Mouse (Mus musculus) v-Abl transformed pro-B cells (cell line): ENCODE results near the gene Ubxn1.

Experiments used
- in situ Hi-C, 2 experiments: fragments of 400-800 bp; cut with MboI; formaldehyde crosslinking; loops; one replicate each; pipeline ENCODE4 v1.15.1; 2025; ENCODE audit not compliant: unreplicated experiment in 2 of 2

The Ubxn1 gene

DNA sequence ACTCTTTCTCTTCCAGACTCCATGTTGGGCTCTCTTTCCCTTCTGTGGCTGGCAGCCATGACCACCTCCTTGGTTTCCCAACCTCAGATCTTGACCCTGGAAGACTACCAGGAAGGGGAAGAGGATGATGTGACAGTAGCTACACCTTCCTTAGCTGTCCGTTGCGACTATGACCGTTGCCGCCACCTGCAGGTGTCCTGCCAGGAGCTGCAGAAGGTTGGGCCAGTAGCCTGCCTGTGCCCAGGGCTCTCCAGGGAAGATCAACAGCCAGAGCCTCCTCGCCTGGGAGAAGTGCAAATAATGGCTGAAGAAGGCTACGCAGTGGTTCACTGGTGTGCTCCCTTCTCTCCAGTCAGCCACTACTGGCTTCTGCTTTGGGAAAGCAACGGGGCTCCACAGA is 19.7 kb upstream of the Ubxn1 start:
- in situ Hi-C loops: loop anchor here (10.0 to 25.0 kb wide), 3 partner anchors 111 to 993 kb away; partner anchors contain the start of genes Eef1g (in 1 of the 2), Scgb2a2 (in 1 of the 2) and Tut1 (in 1 of the 2)

DNA sequence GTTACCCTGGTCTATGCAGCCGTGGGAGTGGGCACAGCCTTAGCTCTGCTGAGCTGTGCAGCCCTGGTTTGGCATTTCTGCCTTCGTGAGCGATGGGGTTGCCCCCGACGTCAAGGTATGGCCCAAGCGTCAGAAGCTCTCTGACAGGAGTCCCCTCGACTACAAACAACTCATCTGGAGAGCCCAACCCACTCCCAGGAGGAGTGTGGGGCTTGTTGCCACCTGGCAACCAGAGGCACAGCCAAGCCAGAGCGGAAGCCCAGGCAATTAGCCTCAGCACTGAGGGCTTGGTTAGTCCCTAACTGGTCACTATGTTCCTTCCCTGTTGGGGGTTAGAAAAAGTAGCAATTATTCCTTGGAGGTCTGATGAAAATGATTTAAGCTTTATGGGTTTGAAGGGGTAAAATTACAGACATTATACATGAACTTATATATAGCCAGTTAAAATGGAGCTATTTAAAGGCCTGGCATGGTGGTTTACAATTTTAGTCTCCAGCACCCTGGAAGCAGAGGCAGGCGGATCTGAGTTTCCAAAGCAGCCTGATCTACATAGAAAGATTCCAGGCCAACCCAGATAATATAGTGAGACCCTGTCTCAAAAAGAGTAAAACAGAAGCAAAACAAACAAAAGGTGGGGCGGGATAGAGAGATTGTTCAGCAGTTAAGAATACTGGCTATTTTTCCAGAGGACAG is 18.9 kb upstream of the Ubxn1 start:
- in situ Hi-C loops: loop anchor here (10.0 to 25.0 kb wide), 3 partner anchors 110 to 992 kb away; partner anchors contain the start of genes Eef1g (in 1 of the 2), Scgb2a2 (in 1 of the 2) and Tut1 (in 1 of the 2)

DNA sequence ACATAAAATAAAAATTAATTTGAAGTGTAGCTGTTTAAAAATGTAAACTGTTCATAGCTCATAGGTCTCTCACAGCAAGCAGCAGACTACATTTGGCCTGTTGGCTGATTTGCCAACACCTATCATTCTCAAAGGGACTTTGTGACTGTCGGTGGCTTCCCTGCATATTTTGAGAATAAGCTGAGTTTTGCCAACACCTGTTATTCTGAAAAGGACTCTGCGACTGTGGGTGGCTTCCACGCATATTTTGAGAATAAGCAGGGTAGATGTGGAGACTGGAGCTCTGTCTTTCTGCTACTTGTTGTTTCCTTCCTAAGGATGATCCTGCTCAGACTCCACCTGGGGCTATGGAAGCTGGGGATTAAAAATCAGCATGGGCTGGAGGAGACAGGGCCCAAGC is 18.2 kb upstream of the Ubxn1 start:
- in situ Hi-C loops: loop anchor here (10.0 to 25.0 kb wide), 3 partner anchors 109 to 992 kb away; partner anchors contain the start of genes Eef1g (in 1 of the 2), Scgb2a2 (in 1 of the 2) and Tut1 (in 1 of the 2)

DNA sequence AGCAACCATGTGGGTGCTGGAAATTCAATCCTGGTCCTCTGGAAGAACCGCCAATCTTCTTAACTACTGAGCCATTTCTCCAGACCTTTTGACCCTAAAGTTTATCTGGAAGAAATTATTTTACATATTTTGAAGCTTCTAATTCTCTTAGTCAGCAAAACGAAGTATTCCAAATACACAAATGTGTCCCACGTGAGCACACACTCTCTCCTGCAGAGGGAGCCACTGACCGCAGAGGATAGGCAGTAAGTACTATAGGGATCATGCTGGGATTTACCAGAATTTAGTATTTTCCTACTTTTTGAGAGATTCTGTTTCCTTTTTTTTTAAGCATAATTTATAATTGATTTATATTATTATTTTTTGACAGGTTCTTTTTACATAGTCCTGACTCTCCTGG is 13.6 kb upstream of the Ubxn1 start:
- in situ Hi-C loops: loop anchor here (5.0 to 25.0 kb wide), 5 partner anchors 105 to 987 kb away; partner anchors contain the start of genes Eef1g (in 1 of the 2), Scgb2a2 (in 1 of the 2) and Tut1 (in 1 of the 2)

DNA sequence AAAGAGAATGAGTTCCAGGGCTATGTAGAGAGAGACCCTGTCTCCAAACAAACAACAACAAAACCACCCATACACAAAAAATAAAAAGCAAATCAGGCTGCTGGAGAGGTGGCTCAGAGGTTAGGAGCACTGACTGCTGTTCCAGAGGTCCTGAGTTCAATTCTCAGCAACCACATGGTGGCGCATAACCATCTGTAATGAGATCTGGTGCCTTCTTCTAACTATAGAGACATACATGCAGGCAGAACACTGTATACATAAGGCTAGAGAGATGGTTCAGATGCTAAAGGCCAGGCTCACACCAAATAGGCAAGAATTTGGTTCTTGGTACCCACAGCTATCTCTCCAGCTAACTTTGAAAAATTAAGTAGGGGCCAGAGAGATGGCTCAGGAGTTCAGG is 12.3 kb upstream of the Ubxn1 start:
- in situ Hi-C loops: loop anchor here (5.0 to 25.0 kb wide), 5 partner anchors 103 to 986 kb away; partner anchors contain the start of genes Eef1g (in 1 of the 2), Scgb2a2 (in 1 of the 2) and Tut1 (in 1 of the 2)

DNA sequence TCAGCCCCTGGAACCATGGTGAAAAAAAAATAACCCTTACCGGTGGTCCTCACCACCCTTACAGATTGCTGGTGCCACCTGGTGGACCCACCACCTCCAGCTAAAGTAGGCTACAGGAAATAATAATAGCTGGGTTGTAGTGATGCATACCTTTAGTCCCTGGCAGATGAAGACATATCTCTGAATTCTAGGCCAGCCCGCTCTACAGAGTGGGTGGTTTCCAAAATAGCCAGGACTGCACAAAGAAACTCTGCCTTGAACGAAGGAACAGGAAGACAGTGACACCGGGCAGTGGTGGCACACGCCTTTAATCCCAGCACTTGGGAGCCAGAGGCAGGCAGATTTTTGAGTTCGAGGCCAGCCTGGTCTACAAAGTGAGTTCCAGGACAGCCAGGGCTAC is 7.0 kb upstream of the Ubxn1 start:
- in situ Hi-C loops: loop anchor here in 1 of 2 experiments (25.0 kb wide), 1 partner anchor 98 kb away; the partner anchor contains the start of genes Eef1g and Tut1

DNA sequence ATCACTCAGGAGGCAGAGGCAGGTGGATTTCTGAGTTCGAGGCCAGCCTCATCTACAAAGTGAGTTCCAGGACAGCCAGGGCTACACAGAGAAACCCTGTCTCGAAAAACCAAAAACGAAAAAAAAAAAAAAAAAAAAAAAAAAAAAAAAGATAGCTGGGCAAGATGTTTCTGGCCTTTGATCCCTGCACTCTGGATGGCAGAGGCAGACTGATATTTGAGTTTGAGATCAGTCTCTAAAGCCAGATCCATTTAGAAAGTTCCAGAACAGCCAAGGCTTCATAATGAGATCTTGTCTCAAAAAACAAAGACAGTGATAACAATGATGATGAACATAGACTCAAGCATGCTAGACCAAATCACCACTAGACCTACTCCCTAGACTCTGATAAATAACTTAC is 915 bp upstream of the Ubxn1 start:
- in situ Hi-C loops: loop anchor here in 1 of 2 experiments (25.0 kb wide), 1 partner anchor 92 kb away; the partner anchor contains the start of genes Eef1g and Tut1

DNA sequence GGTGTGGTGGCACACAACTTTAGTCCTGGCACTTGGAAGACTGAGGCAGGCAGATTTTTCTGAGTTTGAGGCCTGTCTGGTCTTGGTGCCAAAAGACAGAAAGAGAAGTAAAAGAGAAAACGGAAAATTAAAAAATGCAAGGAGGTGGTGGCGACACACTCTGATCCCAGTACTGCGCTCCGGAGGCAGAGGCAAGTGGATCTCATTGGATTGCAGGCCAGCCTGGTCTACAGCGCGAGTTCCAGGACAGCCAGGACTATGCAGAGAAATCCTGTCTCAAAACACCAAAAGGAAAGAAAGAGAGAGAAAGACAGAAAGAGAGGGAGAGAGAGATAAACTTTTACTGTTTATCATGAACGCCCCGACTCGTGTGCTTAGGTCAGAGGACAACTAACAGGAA is 458 bp upstream of the Ubxn1 start:
- in situ Hi-C loops: loop anchor here in 1 of 2 experiments (25.0 kb wide), 1 partner anchor 91 kb away; the partner anchor contains the start of genes Eef1g and Tut1

DNA sequence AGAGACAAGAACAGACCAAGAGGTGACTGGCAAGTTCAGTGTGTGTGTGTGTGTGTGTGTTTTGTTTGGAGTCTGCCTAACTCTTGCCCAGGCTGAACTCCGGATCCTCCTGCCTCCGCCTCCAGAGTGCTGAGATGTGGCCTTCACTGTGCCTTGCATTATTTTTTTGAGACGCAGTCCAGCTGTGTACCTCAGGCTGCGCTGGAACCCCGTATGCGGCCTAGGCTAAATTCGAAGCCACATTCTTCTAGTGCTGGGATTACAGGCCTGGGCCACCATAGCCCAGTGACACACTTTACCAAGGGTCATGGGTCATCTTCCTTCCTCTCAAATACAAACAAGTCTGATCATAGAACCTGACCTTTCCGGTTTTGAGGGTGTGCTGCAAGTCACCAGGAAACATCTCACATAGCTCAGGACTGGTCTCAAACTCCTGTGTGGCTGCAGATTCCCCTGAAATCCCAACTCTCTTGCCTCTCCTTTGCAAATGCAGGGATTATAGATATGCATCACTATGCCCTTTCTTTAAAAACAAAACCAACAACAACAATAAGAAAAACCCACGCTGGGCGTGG is 1.1 kb downstream of the Ubxn1 start:
- in situ Hi-C loops: loop anchor here in 1 of 2 experiments (25.0 kb wide), 1 partner anchor 90 kb away; the partner anchor contains the start of genes Eef1g and Tut1

DNA sequence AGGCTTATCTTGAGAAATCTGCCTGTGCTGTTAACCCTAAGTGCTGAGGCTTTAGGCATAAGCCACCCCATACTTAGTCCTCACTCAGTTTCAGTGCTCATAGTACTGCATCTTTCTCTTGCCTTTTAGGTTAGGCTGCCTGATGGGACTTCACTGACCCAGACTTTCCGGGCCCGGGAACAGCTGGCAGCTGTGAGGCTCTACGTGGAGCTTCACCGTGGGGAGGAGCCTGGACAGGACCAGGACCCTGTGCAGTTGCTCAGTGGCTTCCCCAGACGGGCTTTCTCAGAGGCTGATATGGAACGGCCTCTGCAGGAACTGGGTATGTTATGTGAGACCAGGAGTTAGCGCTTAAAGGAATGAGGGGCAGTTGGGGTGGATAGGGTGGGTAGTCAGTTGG is 3.7 kb downstream of the Ubxn1 start:
- in situ Hi-C loops: loop anchor here in 1 of 2 experiments (25.0 kb wide), 1 partner anchor 1388 kb away; the partner anchor contains the start of genes Atl3 and Rtn3

DNA sequence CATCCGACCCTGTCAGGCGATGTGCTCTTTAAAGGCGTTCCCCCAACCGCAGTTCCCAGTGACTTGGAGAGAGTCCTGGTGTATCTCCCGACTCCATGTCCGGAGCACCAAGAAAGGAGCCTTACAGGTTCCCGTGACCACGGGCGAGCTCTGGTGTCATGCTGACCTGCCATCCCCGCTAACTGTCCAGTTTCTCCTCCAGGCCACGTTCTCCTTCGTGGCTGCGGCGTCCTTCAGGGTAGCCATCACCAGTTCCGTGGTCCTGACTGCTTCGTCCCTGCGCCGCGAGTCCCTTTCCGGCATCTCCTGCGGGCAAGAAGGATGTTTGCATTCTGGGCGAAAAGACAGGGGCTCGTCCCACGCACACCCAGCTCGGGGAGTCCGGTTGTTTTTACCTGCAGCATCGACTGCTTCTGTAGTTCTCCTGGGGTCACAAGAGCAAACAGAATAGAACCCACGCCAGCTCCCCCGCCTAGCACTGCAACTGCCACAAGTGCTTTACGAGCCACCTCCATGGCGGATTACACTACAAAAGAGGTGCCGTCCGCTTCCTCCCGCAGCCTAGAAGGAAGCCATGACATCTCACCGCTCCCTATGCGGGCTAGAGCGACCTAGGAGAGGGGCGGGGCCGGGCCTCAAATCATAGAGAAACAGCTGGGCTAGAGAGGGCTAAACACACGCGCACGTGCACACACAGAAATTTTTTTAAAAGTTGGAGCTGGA is 9.2 kb downstream of the Ubxn1 start, which contains the start of gene Uqcc3:
Uqcc3 (minus strand) TSS at position 613 of the 723 bp plus-strand sequence.
- in situ Hi-C loops: loop anchor here in 1 of 2 experiments (5.0 to 25.0 kb wide), 2 partner anchors 82 to 1393 kb away; partner anchors contain the start of genes Atl3 and Rtn3

DNA sequence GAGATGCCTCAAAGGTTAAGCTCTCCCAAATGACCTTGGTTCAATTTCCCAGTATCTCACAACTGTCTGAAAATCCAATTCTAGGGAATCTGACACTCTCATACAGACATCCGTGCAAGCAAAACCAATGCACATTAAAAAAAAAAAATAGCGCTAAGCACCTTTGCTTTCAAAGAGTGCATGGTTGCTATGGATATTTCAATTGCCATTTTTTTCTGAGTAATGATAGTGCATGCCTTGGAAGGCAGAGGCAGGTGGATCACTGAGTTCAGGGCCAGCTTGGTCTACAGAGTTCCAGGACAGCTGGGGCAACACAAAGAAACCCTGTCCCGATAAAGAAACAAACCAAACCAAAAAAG is 9.7 kb downstream of the Ubxn1 start:
- in situ Hi-C loops: loop anchor here in 1 of 2 experiments (5.0 to 25.0 kb wide), 2 partner anchors 81 to 1394 kb away; partner anchors contain the start of genes Atl3 and Rtn3

DNA sequence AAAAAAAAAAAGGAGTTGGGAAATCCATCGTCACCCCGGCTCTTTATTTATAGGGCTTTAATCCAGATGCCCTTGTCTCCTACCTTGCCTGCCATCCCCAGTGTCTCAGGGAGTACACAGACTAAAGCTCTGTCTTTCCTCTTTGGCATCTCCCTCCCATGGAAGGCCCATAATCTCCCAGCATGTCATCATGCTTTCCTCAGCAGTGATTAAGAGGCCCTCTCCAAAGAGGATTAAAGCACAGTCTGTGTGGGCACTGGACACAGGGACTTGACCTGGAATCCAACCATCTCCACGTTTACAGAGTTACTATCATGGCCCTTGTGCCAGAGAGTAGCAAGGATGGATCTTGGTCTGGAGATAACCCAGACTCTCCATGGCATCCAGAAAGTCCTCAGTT is 12.3 kb downstream of the Ubxn1 start, which contains the start of the genes Lbhd1 and Gm49403:
Lbhd1 (plus strand) TSS at position 117 of the 400 bp plus-strand sequence.
Gm49403 (plus strand) TSS at position 315 of the 400 bp plus-strand sequence.
- in situ Hi-C loops: loop anchor here in 1 of 2 experiments (5.0 to 25.0 kb wide), 2 partner anchors 79 to 1396 kb away; partner anchors contain the start of genes Atl3 and Rtn3

DNA sequence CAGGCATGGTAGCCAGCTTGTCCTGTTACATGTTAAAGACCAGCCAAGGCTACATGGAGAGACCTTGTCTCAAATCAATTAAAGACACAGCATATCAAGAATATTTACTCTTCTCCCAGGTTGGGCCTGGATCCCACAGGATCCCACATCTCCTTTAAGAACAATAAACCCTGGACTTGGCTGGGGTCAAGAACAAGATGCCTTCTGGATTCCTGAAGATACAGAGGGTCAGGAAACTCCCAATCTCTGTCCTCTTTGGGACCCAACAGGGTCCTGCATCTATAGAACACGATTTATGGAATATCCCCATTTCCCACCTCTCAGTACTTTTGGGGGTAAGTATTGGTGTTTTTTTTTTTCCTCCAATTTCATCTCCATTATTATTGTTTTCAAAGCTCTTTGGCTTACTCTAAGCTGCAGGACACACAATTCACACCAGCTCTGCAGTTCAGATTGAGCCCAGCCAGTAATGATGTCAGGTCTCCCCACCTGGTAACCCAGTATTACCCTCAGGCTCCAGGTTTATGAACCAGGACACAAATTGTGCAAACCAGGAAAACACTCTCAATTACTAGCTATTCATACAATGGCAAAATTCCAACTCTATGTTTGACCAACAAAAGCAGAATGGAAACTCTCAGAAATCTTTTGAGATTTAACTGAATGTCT is 15.8 kb downstream of the Ubxn1 start:
- in situ Hi-C loops: loop anchor here in 1 of 2 experiments (25.0 kb wide), 1 partner anchor 1400 kb away; the partner anchor contains the start of genes Atl3 and Rtn3

DNA sequence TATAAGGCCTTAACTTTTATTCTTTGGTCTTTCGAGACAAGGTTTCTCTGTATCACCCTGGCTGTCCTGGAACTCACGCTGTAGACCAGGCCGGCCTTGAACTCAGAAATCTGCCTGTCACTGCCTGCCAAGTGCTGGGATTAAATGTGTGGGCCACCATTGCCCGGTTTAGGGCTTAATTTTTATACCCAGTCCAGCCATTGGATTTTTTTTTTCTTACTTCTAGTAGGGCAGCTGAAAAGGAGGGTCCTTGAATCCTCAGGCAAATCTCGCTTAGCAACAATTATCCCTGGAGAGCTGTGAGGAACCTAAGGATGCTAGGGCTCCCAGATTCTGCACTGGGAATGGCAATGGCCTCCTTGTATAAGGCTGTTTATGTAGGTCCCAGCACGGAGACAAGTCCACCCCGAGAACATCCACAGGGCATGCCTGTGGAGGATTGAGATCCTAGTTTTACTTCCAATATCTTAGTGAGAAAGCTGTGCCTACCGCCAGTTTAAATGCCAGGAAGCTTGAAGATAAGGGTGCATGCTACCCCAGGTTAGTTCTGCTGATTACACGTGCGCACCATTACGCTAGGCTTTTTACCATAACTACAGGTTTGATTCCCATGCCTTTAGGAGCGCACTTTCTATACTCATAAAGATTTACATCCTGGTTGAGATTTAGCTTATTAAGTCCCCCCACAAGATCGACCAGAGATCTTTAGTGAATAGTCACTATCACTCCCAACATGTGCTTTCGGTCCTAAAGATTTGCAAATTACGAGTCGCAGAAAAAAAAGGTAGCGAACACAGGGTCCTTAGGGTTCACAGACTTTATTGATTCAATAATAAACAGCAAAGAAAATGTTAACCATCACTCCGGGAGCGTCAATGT is 16.5 kb downstream of the Ubxn1 start:
- in situ Hi-C loops: loop anchor here in 1 of 2 experiments (25.0 kb wide), 1 partner anchor 1401 kb away; the partner anchor contains the start of genes Atl3 and Rtn3

DNA sequence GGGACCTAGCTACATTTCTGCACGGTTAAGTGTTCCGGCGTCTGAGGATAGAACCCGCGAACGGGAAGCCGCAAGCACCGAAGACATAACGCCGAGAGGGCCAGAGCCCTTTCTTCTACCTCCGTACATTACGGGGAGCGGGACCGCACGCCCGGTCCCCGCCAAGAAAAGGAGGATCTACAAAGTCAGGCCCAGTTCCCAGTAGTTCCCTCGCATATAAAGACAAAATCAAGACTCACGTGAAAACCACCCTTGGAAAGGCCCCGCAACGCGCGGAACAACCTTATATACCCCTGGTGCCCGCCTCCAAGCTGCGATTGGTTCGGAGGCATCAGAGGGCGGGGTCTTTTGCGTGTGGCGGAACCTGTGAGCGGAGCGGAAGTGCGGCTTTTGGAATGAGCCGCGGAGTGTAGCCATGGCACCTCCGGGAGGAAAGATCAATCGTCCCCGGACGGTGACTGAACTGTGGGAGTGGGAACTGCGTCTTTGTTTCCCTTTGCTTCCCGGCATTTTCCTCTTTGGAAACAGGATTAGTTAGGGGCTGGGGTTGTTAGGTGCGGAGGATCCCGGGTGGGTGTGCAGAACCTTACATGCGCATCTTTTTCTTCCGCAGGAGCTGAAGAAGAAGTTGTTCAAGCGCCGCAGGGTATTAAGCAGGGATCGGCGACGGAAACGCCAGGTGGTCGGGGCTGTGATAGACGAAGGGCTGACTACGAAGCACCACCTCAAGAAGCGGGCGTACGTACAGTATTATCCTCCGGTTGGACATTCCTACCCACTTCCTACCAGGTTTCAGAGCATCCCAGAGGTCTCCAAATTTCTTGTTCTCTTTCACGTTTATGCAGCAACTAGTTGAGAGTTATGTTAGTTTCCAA is 17.5 kb downstream of the Ubxn1 start, which contains the start of the genes 1810009A15Rik and Gm49416:
1810009A15Rik (plus strand) TSS at position 343 of the 875 bp plus-strand sequence.
Gm49416 (plus strand) TSS at position 416 of the 875 bp plus-strand sequence.
- in situ Hi-C loops: loop anchor here in 1 of 2 experiments (25.0 kb wide), 1 partner anchor 1401 kb away; the partner anchor contains the start of genes Atl3 and Rtn3
